6 mouse cellular contexts compared by ENCODE assay signal in genomic region chr16:53601696-53602095, GRCm38 (mm10).
DNase-seq lines count a peak whose midpoint lies in the region; ATAC-seq and TF ChIP-seq lines count a peak whose summit lies in the region.
"Not testable (repeated sequence)": the region's sequence is repeated elsewhere in the genome, so short reads cannot be mapped to it uniquely, and the experiment has no call there.

No protein-coding gene starts in this region.

- not testable (repeated sequence) for H3K4me1 ChIP-seq in MEL (ENCODE audit: control insufficient read depth in 1 of 2, insufficient read depth in 2 of 2, low read length in 2 of 2)

- H3K9me3 ChIP-seq in MEL (replicated peaks; ENCODE audit: insufficient read depth, low read length), result not testable (repeated sequence)

- peak overlapping the region in 1 of 2 experiments; percentile 20; a peak in 2 of 4 replicates for H3K4me3 ChIP-seq in MEL (ENCODE audit: control insufficient read depth in 1 of 2, insufficient read depth in 1 of 2, low read depth in 2 of 2, low read length in 2 of 2)

- not testable (repeated sequence) for TF ChIP-seq CTCF in MEL (IDR thresholded peaks at IDR 0.05 in 2 of 3, conservative IDR thresholded peaks at IDR 0.05 in 1 of 3; ENCODE audit: control insufficient read depth in 1 of 3, insufficient read depth in 1 of 3, low read depth in 2 of 3, low read length in 3 of 3, poor library complexity in 1 of 3, severe bottlenecking in 1 of 3)

- H3K36me3 ChIP-seq in MEL (ENCODE audit: control insufficient read depth in 1 of 2, insufficient read depth in 2 of 2, low read length in 2 of 2), result not testable (repeated sequence)

- DNase-seq in 416B (ENCODE audit: low read depth), result peak; percentile 80
- peak; percentile 74 for DNase-seq in MEL (ENCODE audit: low read depth, low spot score)
- peak; percentile 70 for DNase-seq in MEL-GATA-1-ER (ENCODE audit: extremely low read depth, low read depth)
- DNase-seq in R1 (ENCODE audit: low read depth, low spot score), result peak; percentile 14

- H3K27me3 ChIP-seq in MEL (ENCODE audit: control insufficient read depth in 1 of 2, insufficient read depth in 2 of 2, low read length in 2 of 2), result not testable (repeated sequence)

- H3K79me2 ChIP-seq in MEL (ENCODE audit: control insufficient read depth, insufficient read depth, low read length, poor library complexity), result not testable (repeated sequence)

- H3K9ac ChIP-seq in MEL (ENCODE audit: control insufficient read depth, low read depth, low read length, poor library complexity, severe bottlenecking), result not testable (repeated sequence)

- TF ChIP-seq EP300 in MEL (IDR thresholded peaks at IDR 0.05; ENCODE audit: low read depth in 1 of 2, low read length in 2 of 2), result peak; percentile 25 to 38; a peak in 3 of 4 replicates

- ATAC-seq in common myeloid progenitor, adult 5-6 weeks (replicated peaks; ENCODE audit: low read depth, poor library complexity, severe bottlenecking), result 0 out of 2 replicates have a peak, but pooled peaks have one; percentile 29
- ATAC-seq in megakaryocyte progenitor cell, adult 5-6 weeks (replicated peaks; ENCODE audit: poor library complexity), result 0 out of 2 replicates have a peak, but pooled peaks have one; percentile 17

- not testable (repeated sequence) for TF ChIP-seq RAD21 in MEL (IDR thresholded peaks at IDR 0.05; ENCODE audit: low read depth, low read length)

- not testable (repeated sequence) for TF ChIP-seq POLR2A in MEL (IDR thresholded peaks at IDR 0.05; ENCODE audit: control insufficient read depth in 1 of 2, insufficient read depth in 1 of 2, low read depth in 1 of 2, low read length in 2 of 2, poor library complexity in 1 of 2)

- H3K27ac ChIP-seq in MEL (ENCODE audit: control insufficient read depth, low read depth, low read length), result not testable (repeated sequence)

TF ChIP-seq in MEL, 35 proteins besides CTCF, POLR2A, EP300 and RAD21:
- TF ChIP-seq TCF12 (IDR thresholded peaks at IDR 0.05; ENCODE audit: low read depth, low read length) (0 out of 2 replicates have a peak, but pooled peaks have one; percentile 5), GATA1 (IDR thresholded peaks at IDR 0.05; ENCODE audit: low read depth, low read length) (peak; percentile 38; the same call in 1 of the 2 replicates), ETS1 (IDR thresholded peaks at IDR 0.05; ENCODE audit: low read depth, low read length) (0 out of 2 replicates have a peak, but pooled peaks have one; percentile 17), RCOR1 (IDR thresholded peaks at IDR 0.05; ENCODE audit: low read depth, low read length) (peak; percentile 52; the same call in 1 of the 2 replicates)
TF ChIP-seq in MEL: peak in this region for 4; not testable (repeated sequence) for 31.

Comparison
In these comparisons a context has a peak if more than half of its experiments do, and no peak if none do; other contexts are left out.
1. DNase-seq: peak in every context shown above with its lines; median percentile 80 in 416B; 74 in MEL; 70 in MEL-GATA-1-ER; 14 in R1.